Mouse (Mus musculus) heart, adult 2 months (tissue): ENCODE data around the gene Map2.

Experiments used
- CTCF ChIP-seq: fragments of 200-600 bp; IDR thresholded peaks from 2 replicates; pipeline ENCODE4 v1.8.1; 2022; ENCODE audit warnings: antibody characterized with exemption, mild to moderate bottlenecking, moderate library complexity
- POLR2A ChIP-seq: fragments of 200-500 bp; IDR thresholded peaks from 2 replicates; pipeline ENCODE4 v1.6.1; 2011; ENCODE audit warnings: mild to moderate bottlenecking, low read depth, low read length, control low read depth; ENCODE audit not compliant: insufficient read depth

GRCm38 (mm10) chr1:66176838-66177105 is 1.7 kb downstream of the Map2 start:
- TF ChIP-seq CTCF (no peak), POLR2A (no peak)
